Mouse (Mus musculus) olfactory bulb, adult 2 months (tissue): ENCODE measurements around the gene Rnf141. TPM values are rescaled to one million over a fixed set of nuclear protein-coding genes. Genes with fewer than 3 reads are reported as not detected.

Experiments used
- H3K27ac ChIP-seq: fragments of 200-500 bp; 2 replicates; pipeline ENCODE4 v1.5.1; 2012; ENCODE audit warnings: low read depth, low read length; ENCODE audit not compliant: insufficient read depth
- H3K4me1 ChIP-seq: fragments of 200-500 bp; 2 replicates; pipeline ENCODE4 v1.6.1; 2012; ENCODE audit warnings: low read length; ENCODE audit not compliant: control insufficient read depth, insufficient read depth
- H3K4me3 ChIP-seq: fragments of 200-500 bp; 2 replicates; pipeline ENCODE4 v1.5.1; 2012; ENCODE audit warnings: mild to moderate bottlenecking, low read depth, low read length, moderate library complexity; ENCODE audit not compliant: insufficient read depth
- CTCF ChIP-seq: fragments of 200-500 bp; IDR thresholded peaks from 2 replicates; pipeline ENCODE4 v1.5.1; 2012; ENCODE audit warnings: low read depth, mild to moderate bottlenecking, low read length, moderate library complexity; ENCODE audit not compliant: insufficient read depth
- POLR2A ChIP-seq: fragments of 200-500 bp; IDR thresholded peaks from 2 replicates; pipeline ENCODE4 v1.6.1; 2012; ENCODE audit warnings: mild to moderate bottlenecking, low read depth, low read length, moderate library complexity; ENCODE audit not compliant: insufficient read depth
- WGBS: fragments of 180-500 bp; shearing (Covaris S2); methylation state at CpG from one replicate; pipeline ENCODE4 v1.1.7; 2018; 5-methylcytosine and 5-hydroxymethylcytosine counted together
- polyA plus RNA-seq: library from polyadenylated mRNA; stranded (reverse); fragments of >200 nt; gene quantifications from 2 replicates; pipeline ENCODE4 v1.2.4, GENCODE M21; 2012; ENCODE audit warnings: low replicate concordance; ENCODE audit not compliant: missing spikeins, insufficient read depth, insufficient read length

The Rnf141 gene
- polyA plus RNA-seq, 1 experiment: not detected

DNA sequence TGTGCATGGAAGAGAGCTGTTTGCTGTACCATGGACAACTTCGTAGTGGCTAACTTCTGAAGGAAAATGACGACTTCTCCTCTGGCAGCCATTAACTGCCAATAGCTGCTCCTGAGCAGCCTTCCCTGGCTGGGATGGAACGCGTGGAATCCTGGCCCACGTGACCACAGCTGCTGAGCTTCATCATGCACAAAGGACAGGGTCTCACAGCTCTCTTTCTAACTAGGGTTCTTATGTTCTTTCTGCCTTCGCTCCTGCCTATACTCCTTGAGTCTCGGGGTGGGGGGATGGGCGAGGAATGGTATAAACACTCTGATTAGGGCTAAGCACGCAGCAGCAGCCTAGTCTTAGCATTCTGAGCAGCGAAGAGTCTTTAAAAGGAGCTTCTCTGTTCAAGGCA, 20.8 kb upstream of the Rnf141 start:
- TF ChIP-seq POLR2A: no peak
- TF ChIP-seq CTCF: no peak
- 38% methylated on average over 10 of the region's 10 CpGs for WGBS
- Histone ChIP-seq H3K4me3 (no peak overlapping the region), H3K4me1 (peaks cover 2% of the 10 kb centered on the region; the same call in 1 of the 2 replicates), H3K27ac (no peak overlapping the region)

DNA sequence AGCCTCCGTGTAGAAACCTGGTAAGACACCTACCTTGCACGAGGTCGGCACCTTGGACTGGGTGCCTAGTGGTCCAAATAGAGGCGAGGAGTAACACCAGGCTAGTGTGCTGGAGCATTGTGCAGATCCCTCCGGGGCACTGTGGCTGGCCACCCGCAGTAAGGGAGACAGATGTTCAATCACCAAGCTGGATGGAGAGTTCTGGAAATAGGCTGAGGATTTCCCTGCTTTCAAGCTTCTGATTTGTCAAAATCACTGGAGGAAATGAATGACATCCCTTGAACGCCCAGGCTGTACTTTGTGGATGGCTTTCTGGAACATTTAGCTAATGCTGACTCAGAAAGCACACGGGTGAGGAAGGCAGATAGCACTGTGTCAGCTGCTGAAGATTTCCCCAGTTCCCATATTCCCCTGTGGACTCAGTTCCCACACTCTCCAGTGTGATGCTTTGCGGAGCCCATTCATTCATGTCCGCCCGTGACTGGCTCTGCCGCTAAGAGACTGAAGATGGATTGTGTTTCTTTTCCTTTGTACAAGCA, 18.6 kb upstream of the Rnf141 start, which contains the start of gene Lyve1:
TSS of gene Lyve1 (minus strand) at position 489 of the 539 bp plus-strand sequence.
- peaks cover 2% of the 10 kb centered on the region; the same call in 1 of the 2 replicates for H3K4me1 ChIP-seq
- TF ChIP-seq CTCF (no peak), POLR2A (no peak)
- WGBS: 70% methylated on average over 12 of the region's 12 CpGs

GRCm38 (mm10) chr7:110860129-110860528, 15.9 kb upstream of the Rnf141 start:
- no peak for TF ChIP-seq POLR2A
- no peak for TF ChIP-seq CTCF
- Histone ChIP-seq H3K4me1 (peaks cover 2% of the 10 kb centered on the region; the same call in 1 of the 2 replicates), H3K4me3 (no peak overlapping the region), H3K27ac (no peak overlapping the region)
- 79% methylated on average over 5 of the region's 5 CpGs for WGBS

More for the DNA sequence above, 18.6 kb upstream of the Rnf141 start, which contains the start of gene Lyve1:
- Histone ChIP-seq H3K27ac (no peak within 1 kb of the TSS), H3K4me3 (no peak within 1 kb of the TSS)

- Histone ChIP-seq H3K4me3 (no peak overlapping the region), H3K27ac (no peak overlapping the region), H3K4me1 (peaks cover 9% of the 10 kb centered on the region)
- 87% methylated on average over 1 of the region's 1 CpGs for WGBS
- TF ChIP-seq CTCF (no peak), POLR2A (no peak)
Observed at GRCm38 (mm10) chr7:110855604-110856003, 11.3 kb upstream of the Rnf141 start.

GRCm38 (mm10) chr7:110854927-110855546, 10.8 kb upstream of the Rnf141 start:
- 55% methylated on average over 8 of the region's 8 CpGs for WGBS
- Histone ChIP-seq H3K4me3 (no peak overlapping the region), H3K4me1 (peaks cover 9% of the 10 kb centered on the region), H3K27ac (no peak overlapping the region)
- TF ChIP-seq CTCF (no peak), POLR2A (no peak)

- no peak overlapping the region for H3K4me3 ChIP-seq
- WGBS: 41% methylated on average over 3 of the region's 3 CpGs
- peaks cover 9% of the 10 kb centered on the region for H3K4me1 ChIP-seq
- no peak overlapping the region for H3K27ac ChIP-seq
- no peak for TF ChIP-seq CTCF
- TF ChIP-seq POLR2A: no peak
Observed at GRCm38 (mm10) chr7:110854519-110854918, 10.3 kb upstream of the Rnf141 start.

DNA sequence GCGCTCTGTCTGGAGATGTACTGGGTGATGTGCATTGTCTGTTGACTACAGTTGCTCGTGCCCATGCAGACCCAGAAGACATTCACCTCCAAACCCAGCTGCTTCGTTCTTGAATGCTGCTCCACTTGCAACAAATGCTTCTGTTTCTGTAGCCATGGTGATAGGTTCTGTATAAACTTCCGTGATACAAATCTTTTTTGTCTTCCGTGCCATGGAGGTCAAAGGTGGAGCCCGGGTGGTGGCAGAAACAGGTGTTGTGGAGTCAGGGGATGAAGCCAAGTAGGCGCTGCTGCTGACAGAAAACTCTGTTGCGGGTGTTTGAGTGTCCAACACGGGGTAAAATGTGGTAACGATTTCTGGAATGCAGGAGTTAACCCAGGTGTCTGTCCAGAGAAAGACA, 9.4 kb upstream of the Rnf141 start:
- WGBS: 56% methylated on average over 10 of the region's 10 CpGs
- Histone ChIP-seq H3K4me3 (no peak overlapping the region), H3K4me1 (peaks cover 9% of the 10 kb centered on the region), H3K27ac (no peak overlapping the region)
- TF ChIP-seq CTCF (no peak), POLR2A (no peak)

GRCm38 (mm10) chr7:110851541-110852203, 7.4 kb upstream of the Rnf141 start:
- TF ChIP-seq CTCF: no peak
- 81% methylated on average over 7 of the region's 7 CpGs for WGBS
- Histone ChIP-seq H3K4me1 (peaks cover 9% of the 10 kb centered on the region), H3K4me3 (no peak overlapping the region), H3K27ac (no peak overlapping the region)

DNA sequence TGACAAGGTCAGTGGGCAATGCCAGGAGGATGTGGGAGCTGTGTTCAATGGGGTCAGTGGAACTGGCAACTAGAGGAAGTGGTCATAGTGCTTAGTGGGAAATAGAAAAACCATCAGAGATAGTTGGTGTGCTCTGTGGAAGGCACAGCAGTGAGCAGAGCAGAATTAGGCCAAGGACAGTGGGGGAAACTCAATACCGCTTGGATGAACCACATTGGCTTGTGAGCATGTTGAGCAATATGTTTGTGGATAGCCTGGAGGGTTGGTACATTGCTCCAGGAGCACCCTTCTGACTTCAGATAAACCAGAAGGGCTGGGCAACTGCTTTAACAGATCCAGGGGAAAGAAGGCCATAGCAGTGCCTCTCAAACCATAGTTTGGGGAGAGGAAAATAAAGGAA, 4.1 kb upstream of the Rnf141 start:
- TF ChIP-seq POLR2A: no peak
- TF ChIP-seq CTCF: no peak
- H3K27ac ChIP-seq: no peak overlapping the region
- WGBS: 97% methylated on average over 1 of the region's 1 CpGs
- H3K4me1 ChIP-seq: 0 out of 2 replicates have a peak, but pooled peaks cover under 1% of the 10 kb centered on the region
- H3K4me3 ChIP-seq: no peak overlapping the region
